Mouse (Mus musculus): Measurements from ENCODE around the gene Cav3. TPM values are rescaled to one million over a fixed set of nuclear protein-coding genes. Genes with fewer than 3 reads are reported as not detected.

Cav3 gene
- polyA plus RNA-seq, 1 experiment = 304 TPM

Other genes with a start within 250 kb of the Cav3 start
- 4.9 TPM for gene Lmcd1, start 185.7 kb upstream of the Cav3 start, polyA plus RNA-seq (2012; fragmentation: generic; extraction: Trizol)
- gene Ssu2, start 71.5 kb upstream of the Cav3 start, polyA plus RNA-seq (2012; fragmentation: generic; extraction: Trizol) = 1.0 TPM
- gene Oxtr, start 30.4 kb downstream of the Cav3 start, polyA plus RNA-seq (2012; fragmentation: generic; extraction: Trizol) = 0.06 TPM
- 2.8 TPM for gene Rad18, start 237.2 kb downstream of the Cav3 start, polyA plus RNA-seq (2012; fragmentation: generic; extraction: Trizol)

All from myocyte (in vitro differentiated cells).